Mouse (Mus musculus) liver, adult 2 months (tissue): ENCODE measurements at regions not wholly inside any gene's neighbourhood (a gene's known extent, or its start where the extent isn't known, plus 50 kb on each side); places are given as distances from the start of the nearest gene placed in this dataset.

ENCODE experiments used
- DNase-seq: peaks from one replicate; pipeline ENCODE4 v3.0.0-alpha.2; 2011; ENCODE audit warnings: low read depth, low spot score; ENCODE audit errors: extremely low read depth
- H3K27ac ChIP-seq: fragments of 200-500 bp; replicated peaks from 2 replicates; pipeline ENCODE4 v1.5.1; 2012; ENCODE audit warnings: low read depth, mild to moderate bottlenecking, control low read depth, inconsistent platforms, low read length; ENCODE audit not compliant: insufficient read depth
- H3K27me3 ChIP-seq: fragments of 200-500 bp; 2 replicates; pipeline ENCODE4 v1.6.1; 2012; ENCODE audit warnings: mild to moderate bottlenecking, moderate library complexity, low read length, inconsistent platforms; ENCODE audit not compliant: control insufficient read depth, insufficient read depth
- H3K36me3 ChIP-seq: fragments of 200-500 bp; 2 replicates; pipeline ENCODE4 v1.6.1; 2012; ENCODE audit warnings: low read length, inconsistent platforms; ENCODE audit not compliant: control insufficient read depth, insufficient read depth
- H3K4me1 ChIP-seq: fragments of 200-500 bp; 2 replicates; pipeline ENCODE4 v1.6.1; 2011; ENCODE audit warnings: low read length; ENCODE audit not compliant: control insufficient read depth, insufficient read depth
- H3K4me3 ChIP-seq: fragments of 200-500 bp; 2 replicates; pipeline ENCODE4 v1.5.1; 2011; ENCODE audit warnings: low read depth, mild to moderate bottlenecking, control low read depth, low read length, moderate library complexity; ENCODE audit not compliant: insufficient read depth
- H3K79me2 ChIP-seq: fragments of 200-500 bp; 2 replicates; pipeline ENCODE4 v1.6.1; 2012; ENCODE audit warnings: inconsistent platforms, mild to moderate bottlenecking, low read length, moderate library complexity; ENCODE audit not compliant: control insufficient read depth, insufficient read depth
- H3K9ac ChIP-seq: fragments of 200-500 bp; 2 replicates; pipeline ENCODE4 v1.6.1; 2012; ENCODE audit warnings: low read depth, mild to moderate bottlenecking, control low read depth, inconsistent platforms, low read length
- CTCF ChIP-seq: fragments of 200-500 bp; IDR thresholded peaks from 2 replicates; pipeline ENCODE4 v1.5.1; 2011; ENCODE audit warnings: low read depth, low read length, control low read depth
- POLR2A ChIP-seq: fragments of 200-500 bp; IDR thresholded peaks from 2 replicates; pipeline ENCODE4 v1.6.1; 2011; ENCODE audit warnings: low read length, control low read depth; ENCODE audit not compliant: insufficient read depth; ENCODE audit errors: extremely low read depth
- WGBS: fragments of 180-500 bp; shearing (Covaris S2); methylation state at CpG from one replicate; pipeline ENCODE4 v1.1.7; 2018; 5-methylcytosine and 5-hydroxymethylcytosine counted together

- Histone ChIP-seq H3K4me3 (peak overlapping the region; percentile 45; the same call in 1 of the 2 replicates), H3K9ac (peak overlapping the region; percentile 65), H3K36me3 (no peaks in the 10 kb centered on the region), H3K4me1 (peaks cover 40% of the 10 kb centered on the region), H3K27me3 (no peaks in the 10 kb centered on the region), H3K79me2 (peaks cover 53% of the 10 kb centered on the region), H3K27ac (peak overlapping the region; percentile 34)
- DNase-seq: no peak
- TF ChIP-seq CTCF: no peak
- no peak for TF ChIP-seq POLR2A
- WGBS: 56% methylated on average over 9 of the region's 9 CpGs
These were observed 60.4 kb upstream of the Ppara start for GRCm38 (mm10) chr15:85674191-85674984.

- Histone ChIP-seq H3K9ac (peak overlapping the region; percentile 13; the same call in 1 of the 2 replicates), H3K4me1 (peaks cover 42% of the 10 kb centered on the region), H3K27ac (peak overlapping the region; percentile 64), H3K4me3 (no peak overlapping the region), H3K36me3 (no peaks in the 10 kb centered on the region), H3K79me2 (peaks cover 57% of the 10 kb centered on the region), H3K27me3 (no peaks in the 10 kb centered on the region)
- 33% methylated on average over 7 of the region's 7 CpGs for WGBS
- no peak for DNase-seq
- TF ChIP-seq POLR2A (no peak), CTCF (no peak)
These were observed 59.7 kb upstream of the Ppara start for GRCm38 (mm10) chr15:85675126-85675525.

GRCm38 (mm10) chr15:85675736-85676135, 59.0 kb upstream of the Ppara start:
- Histone ChIP-seq H3K79me2 (peaks cover 58% of the 10 kb centered on the region), H3K4me3 (no peak overlapping the region), H3K27me3 (no peaks in the 10 kb centered on the region), H3K36me3 (no peaks in the 10 kb centered on the region), H3K9ac (no peak overlapping the region), H3K4me1 (peaks cover 42% of the 10 kb centered on the region), H3K27ac (peak overlapping the region; percentile 64)
- TF ChIP-seq CTCF (no peak), POLR2A (no peak)
- WGBS: 8% methylated on average over 5 of the region's 5 CpGs
- DNase-seq: peak; percentile 97

GRCm38 (mm10) chr15:85676156-85676555, 58.6 kb upstream of the Ppara start:
- Histone ChIP-seq H3K27me3 (no peaks in the 10 kb centered on the region), H3K9ac (no peak overlapping the region), H3K36me3 (no peaks in the 10 kb centered on the region), H3K4me1 (peaks cover 42% of the 10 kb centered on the region), H3K79me2 (peaks cover 61% of the 10 kb centered on the region), H3K4me3 (no peak overlapping the region), H3K27ac (peak overlapping the region; percentile 64)
- DNase-seq: no peak
- TF ChIP-seq POLR2A (no peak), CTCF (no peak)
- 67% methylated on average over 3 of the region's 3 CpGs for WGBS

GRCm38 (mm10) chr15:85676871-85677270, 57.9 kb upstream of the Ppara start:
- peak; percentile 69 for DNase-seq
- 39% methylated on average over 10 of the region's 10 CpGs for WGBS
- no peaks in the 10 kb centered on the region for H3K27me3 ChIP-seq
- H3K4me3 ChIP-seq: no peak overlapping the region
- no peak overlapping the region for H3K9ac ChIP-seq
- no peak for TF ChIP-seq CTCF
- no peak for TF ChIP-seq POLR2A
- H3K36me3 ChIP-seq: no peaks in the 10 kb centered on the region
- H3K4me1 ChIP-seq: peaks cover 42% of the 10 kb centered on the region
- H3K79me2 ChIP-seq: peaks cover 54% of the 10 kb centered on the region
- no peak overlapping the region for H3K27ac ChIP-seq

- TF ChIP-seq POLR2A (no peak), CTCF (no peak)
- Histone ChIP-seq H3K79me2 (peaks cover 55% of the 10 kb centered on the region), H3K27me3 (no peaks in the 10 kb centered on the region), H3K36me3 (no peaks in the 10 kb centered on the region), H3K4me3 (no peak overlapping the region), H3K9ac (peak overlapping the region; percentile 32), H3K4me1 (peaks cover 45% of the 10 kb centered on the region), H3K27ac (peak overlapping the region; percentile 11; the same call in 1 of the 2 replicates)
- no peak for DNase-seq
- 80% methylated on average over 6 of the region's 6 CpGs for WGBS
These were observed 57.4 kb upstream of the Ppara start for GRCm38 (mm10) chr15:85677381-85677780.
